Mouse (Mus musculus) cortical plate, adult 2 months (tissue): ENCODE results near the gene Trpc4ap.
"Not testable (repeated sequence)": the region's sequence is repeated elsewhere in the genome, so short reads cannot be mapped to it uniquely, and the experiment has no call there.

Source experiments
- CTCF ChIP-seq: fragments of 200-500 bp; IDR thresholded peaks from 2 replicates; pipeline ENCODE4 v1.5.1; 2011; ENCODE audit warnings: mild to moderate bottlenecking, control low read depth, low read length; ENCODE audit not compliant: insufficient read depth; ENCODE audit errors: extremely low read depth
- POLR2A ChIP-seq: fragments of 200-500 bp; IDR thresholded peaks from 2 replicates; pipeline ENCODE4 v1.6.1; 2011; ENCODE audit warnings: mild to moderate bottlenecking, low read length, control low read depth; ENCODE audit not compliant: insufficient read depth; ENCODE audit errors: extremely low read depth

DNA sequence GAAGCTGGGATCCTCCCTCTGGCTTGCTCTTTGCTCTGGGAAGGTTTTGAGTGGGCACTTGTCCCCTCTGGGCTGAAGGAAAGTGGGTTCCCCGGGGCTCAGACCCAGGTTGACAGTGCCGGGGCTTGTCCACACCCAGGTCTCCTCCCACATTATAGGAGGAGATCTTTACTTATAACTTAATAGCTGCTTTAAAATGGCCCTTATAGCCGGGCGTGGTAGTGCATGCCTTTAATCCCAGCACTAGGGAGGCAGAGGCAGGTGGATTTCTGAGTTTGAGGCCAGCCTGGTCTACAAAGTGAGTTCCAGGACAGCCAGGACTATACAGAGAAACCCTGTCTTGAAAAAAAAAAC lies 87.0 kb downstream of the Trpc4ap start:
- TF ChIP-seq POLR2A, CTCF: not testable (repeated sequence)
